Mouse (Mus musculus) kidney, embryonic 14.5 days (tissue): ENCODE results near the gene Rtn4rl2. TPM values are rescaled to one million over a fixed set of nuclear protein-coding genes. Genes with fewer than 3 reads are reported as not detected.

Experiments
- ATAC-seq: fragments of 200-750 bp; cut with Nextera tagmentation; 2 replicates; pipeline ENCODE4 v1.8.0; 2017; ENCODE audit warnings: moderate number of reproducible peaks, mild to moderate bottlenecking, moderate TSS enrichment, moderate library complexity; ENCODE audit not compliant: low FRiP score, low TSS enrichment
- H3K27ac ChIP-seq: fragments of 300-500 bp; sonication (generic); 2 replicates; pipeline ENCODE4 v1.5.1; 2014; ENCODE audit warnings: low read depth, mild to moderate bottlenecking, low read length, moderate library complexity, mixed read lengths
- H3K27me3 ChIP-seq: fragments of 300-500 bp; sonication (generic); 2 replicates; pipeline ENCODE4 v1.6.1; 2014; ENCODE audit warnings: mild to moderate bottlenecking, low read length; ENCODE audit not compliant: control insufficient read depth, insufficient read depth
- H3K36me3 ChIP-seq: fragments of 300-500 bp; sonication (generic); 2 replicates; pipeline ENCODE4 v1.6.1; 2014; ENCODE audit warnings: low read length, mixed read lengths; ENCODE audit not compliant: control insufficient read depth, insufficient read depth
- H3K4me1 ChIP-seq: fragments of 300-500 bp; sonication (generic); 2 replicates; pipeline ENCODE4 v1.6.1; 2014; ENCODE audit warnings: low read length, mixed read lengths; ENCODE audit not compliant: control insufficient read depth, insufficient read depth
- H3K4me2 ChIP-seq: fragments of 300-500 bp; sonication (generic); replicated peaks from 2 replicates; pipeline ENCODE4 v1.6.1; 2014; ENCODE audit warnings: low read depth, mild to moderate bottlenecking, low read length
- H3K4me3 ChIP-seq: fragments of 300-500 bp; sonication (generic); 2 replicates; pipeline ENCODE4 v1.5.1; 2014; ENCODE audit warnings: mild to moderate bottlenecking, low read length
- H3K9ac ChIP-seq: fragments of 300-500 bp; sonication (generic); 2 replicates; pipeline ENCODE4 v1.6.1; 2014; ENCODE audit warnings: low read depth, mild to moderate bottlenecking, low read length, moderate library complexity
- H3K9me3 ChIP-seq: fragments of 300-500 bp; sonication (generic); 2 replicates; pipeline ENCODE4 v1.6.1; 2016; ENCODE audit warnings: low read length; ENCODE audit not compliant: control insufficient read depth
- WGBS: fragments of 180-500 bp; shearing (Covaris S2); extraction: QIAGEN DNeasy Blood & Tissue Kit; methylation state at CpG from one replicate; pipeline ENCODE4 v1.1.7; 2014; 5-methylcytosine and 5-hydroxymethylcytosine counted together
- polyA plus RNA-seq: library from polyadenylated mRNA; unstranded; fragments of >200 nt; fragmentation: Nextera tagmentation; extraction: Ambion mirVana; gene quantifications from 2 replicates; pipeline ENCODE4 v1.2.1, GENCODE M21; 2014

Rtn4rl2 gene
- polyA plus RNA-seq, 1 experiment from 2014 or later = 1.6 TPM

- H3K36me3 ChIP-seq = no peaks in the 10 kb centered on the region
- ATAC-seq = peak; percentile 14
- peak overlapping the region; percentile 79 for H3K4me2 ChIP-seq
- no peaks in the 10 kb centered on the region for H3K9me3 ChIP-seq
- H3K27me3 ChIP-seq = peaks cover 56% of the 10 kb centered on the region
- no peak overlapping the region for H3K9ac ChIP-seq
- peaks cover 26% of the 10 kb centered on the region for H3K4me1 ChIP-seq
- H3K27ac ChIP-seq = no peak overlapping the region
- WGBS = under 1% methylated on average over 58 of the region's 58 CpGs
- H3K4me3 ChIP-seq = peak overlapping the region; percentile 51
Observed at GRCm38 (mm10) chr2:84887411-84888271, 1.1 kb upstream of the Rtn4rl2 start.

DNA sequence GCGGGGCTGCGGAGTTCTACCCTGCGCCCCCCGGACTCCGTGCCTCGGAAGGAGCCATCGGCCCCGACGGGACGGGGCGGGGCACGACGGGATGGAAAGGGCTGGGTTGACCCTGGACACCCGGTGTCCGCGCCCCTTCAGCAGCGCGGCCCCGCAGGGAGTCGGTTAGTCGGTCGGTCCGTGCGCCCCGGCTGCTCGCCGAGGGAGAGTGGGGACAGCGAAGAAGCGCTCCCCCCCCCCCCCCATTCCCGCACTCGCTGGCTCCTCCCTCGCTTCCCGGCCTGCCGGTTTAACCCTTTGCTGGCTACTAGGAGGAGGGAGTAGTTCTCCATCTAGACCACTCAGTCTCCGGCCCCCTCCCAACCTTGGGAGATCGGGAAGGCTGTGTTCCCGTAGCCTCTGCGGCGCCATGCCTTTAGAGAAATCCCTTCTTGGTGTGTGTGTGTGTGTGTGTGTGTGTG lies 341 bp upstream of the Rtn4rl2 start:
- H3K4me2 ChIP-seq = peak overlapping the region; percentile 79
- peak overlapping the region; percentile 50 for H3K9ac ChIP-seq
- peak overlapping the region; percentile 51 for H3K4me3 ChIP-seq
- H3K27me3 ChIP-seq = peaks cover 56% of the 10 kb centered on the region
- under 1% methylated on average over 35 of the region's 39 CpGs for WGBS
- H3K27ac ChIP-seq = no peak overlapping the region
- H3K36me3 ChIP-seq = no peaks in the 10 kb centered on the region
- peak; percentile 41 for ATAC-seq
- H3K9me3 ChIP-seq = no peaks in the 10 kb centered on the region
- H3K4me1 ChIP-seq = peaks cover 26% of the 10 kb centered on the region

DNA sequence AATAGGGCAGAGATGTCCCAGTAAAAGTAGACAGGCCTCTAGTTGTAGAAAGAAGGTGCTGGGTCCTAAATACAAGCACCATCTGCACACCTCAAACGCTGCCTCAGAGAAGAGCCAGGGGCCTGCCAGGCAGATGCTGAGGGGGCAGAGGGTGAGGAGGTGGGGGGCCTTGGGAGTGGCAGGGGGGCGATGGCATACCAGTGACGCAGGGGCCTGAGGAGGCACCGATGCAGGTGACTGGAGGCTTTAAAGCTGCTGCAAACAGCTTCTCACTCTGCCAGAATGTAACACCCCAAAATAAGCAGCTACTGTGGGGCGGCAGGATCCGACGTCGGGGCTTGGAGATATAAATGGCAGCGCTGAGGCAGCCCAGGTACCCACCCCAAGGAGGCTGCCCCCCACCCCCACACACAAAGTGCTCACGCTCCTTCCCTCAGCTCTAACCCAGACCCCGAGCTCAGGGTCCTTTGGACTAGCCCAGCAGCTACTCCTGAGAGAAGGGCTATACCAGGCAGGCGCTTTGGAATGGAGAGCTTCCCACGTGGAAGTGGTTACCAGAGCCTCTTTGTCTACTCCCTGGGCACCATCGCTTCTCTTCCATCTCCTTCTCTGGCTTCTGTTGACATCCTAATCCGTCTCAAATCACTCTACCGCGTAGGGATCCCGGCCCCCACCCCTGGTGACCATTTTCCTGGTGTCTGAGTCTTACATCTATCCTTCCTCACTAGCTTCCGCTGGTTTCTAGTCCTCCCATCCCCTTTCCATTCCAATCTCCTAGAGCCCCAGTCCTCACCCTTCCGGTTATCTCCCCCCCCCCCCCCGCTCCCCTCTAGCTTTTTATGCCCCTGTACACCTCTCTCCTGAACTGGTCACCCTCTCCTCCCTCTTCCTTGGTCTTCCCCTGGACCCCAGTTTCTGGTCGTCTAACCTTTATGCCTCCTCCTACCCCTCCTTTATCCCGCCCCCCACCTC lies 1.1 kb downstream of the Rtn4rl2 start:
- WGBS = 10% methylated on average over 21 of the region's 23 CpGs
- Histone ChIP-seq H3K4me3 (peak overlapping the region; percentile 51; the same call in 1 of the 2 replicates), H3K4me1 (peaks cover 26% of the 10 kb centered on the region), H3K9me3 (no peaks in the 10 kb centered on the region), H3K27ac (no peak overlapping the region), H3K9ac (no peak overlapping the region), H3K27me3 (peaks cover 65% of the 10 kb centered on the region), H3K36me3 (no peaks in the 10 kb centered on the region), H3K4me2 (peak overlapping the region; percentile 79)
- ATAC-seq = no peak

GRCm38 (mm10) chr2:84884611-84885010 lies 1.9 kb downstream of the Rtn4rl2 start:
- Histone ChIP-seq H3K4me3 (no peak overlapping the region), H3K27me3 (peaks cover 67% of the 10 kb centered on the region), H3K27ac (no peak overlapping the region), H3K4me1 (peaks cover 26% of the 10 kb centered on the region), H3K9me3 (no peaks in the 10 kb centered on the region), H3K4me2 (no peak overlapping the region), H3K36me3 (no peaks in the 10 kb centered on the region), H3K9ac (no peak overlapping the region)
- no peak for ATAC-seq
- 38% methylated on average over 4 of the region's 4 CpGs for WGBS

GRCm38 (mm10) chr2:84883942-84884341 lies 2.6 kb downstream of the Rtn4rl2 start:
- Histone ChIP-seq H3K27me3 (peaks cover 60% of the 10 kb centered on the region), H3K27ac (no peak overlapping the region), H3K4me3 (no peak overlapping the region), H3K4me2 (no peak overlapping the region), H3K9me3 (no peaks in the 10 kb centered on the region), H3K9ac (no peak overlapping the region), H3K36me3 (no peaks in the 10 kb centered on the region), H3K4me1 (peaks cover 26% of the 10 kb centered on the region)
- no peak for ATAC-seq
- 75% methylated on average over 4 of the region's 4 CpGs for WGBS

GRCm38 (mm10) chr2:84883530-84883929 lies 3.0 kb downstream of the Rtn4rl2 start:
- H3K4me3 ChIP-seq = peak overlapping the region; percentile 5; the same call in 1 of the 2 replicates
- WGBS = 6% methylated on average over 11 of the region's 11 CpGs
- H3K4me1 ChIP-seq = peaks cover 26% of the 10 kb centered on the region
- H3K9me3 ChIP-seq = no peaks in the 10 kb centered on the region
- no peak overlapping the region for H3K9ac ChIP-seq
- H3K36me3 ChIP-seq = no peaks in the 10 kb centered on the region
- peaks cover 57% of the 10 kb centered on the region for H3K27me3 ChIP-seq
- peak overlapping the region; percentile 31 for H3K4me2 ChIP-seq
- ATAC-seq = no peak
- H3K27ac ChIP-seq = no peak overlapping the region

DNA sequence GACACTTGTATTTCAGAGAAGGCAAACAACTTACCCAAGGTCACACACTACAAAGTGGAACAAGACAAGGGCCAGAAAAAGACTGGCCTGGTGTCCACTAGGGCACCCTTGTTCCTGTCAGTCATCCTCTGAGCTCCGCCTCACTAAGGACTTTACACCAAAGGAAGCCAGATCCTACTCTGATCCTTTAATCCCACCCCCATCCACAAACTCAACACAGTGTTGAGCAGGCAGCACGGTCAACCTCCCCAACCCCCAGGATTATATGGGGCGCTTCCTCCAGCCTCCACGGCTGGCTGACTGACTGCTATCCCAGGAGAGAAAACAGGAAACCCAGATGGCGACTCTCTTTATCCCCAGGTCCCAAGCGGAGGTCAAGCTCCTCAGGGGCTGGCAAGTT lies 3.4 kb downstream of the Rtn4rl2 start:
- H3K4me3 ChIP-seq = peak overlapping the region; percentile 5; the same call in 1 of the 2 replicates
- H3K9ac ChIP-seq = no peak overlapping the region
- H3K27ac ChIP-seq = no peak overlapping the region
- H3K27me3 ChIP-seq = peaks cover 55% of the 10 kb centered on the region
- ATAC-seq = peak; percentile 53
- WGBS = 3% methylated on average over 6 of the region's 6 CpGs
- no peaks in the 10 kb centered on the region for H3K36me3 ChIP-seq
- peak overlapping the region; percentile 31 for H3K4me2 ChIP-seq
- H3K4me1 ChIP-seq = peaks cover 24% of the 10 kb centered on the region
- H3K9me3 ChIP-seq = no peaks in the 10 kb centered on the region

- H3K9ac ChIP-seq = no peak overlapping the region
- peaks cover 19% of the 10 kb centered on the region for H3K4me1 ChIP-seq
- peaks cover 50% of the 10 kb centered on the region for H3K27me3 ChIP-seq
- H3K27ac ChIP-seq = no peak overlapping the region
- peak overlapping the region; percentile 31 for H3K4me2 ChIP-seq
- ATAC-seq = no peak
- 6% methylated on average over 23 of the region's 23 CpGs for WGBS
- H3K4me3 ChIP-seq = no peak overlapping the region
- H3K36me3 ChIP-seq = no peaks in the 10 kb centered on the region
- no peaks in the 10 kb centered on the region for H3K9me3 ChIP-seq
Observed at GRCm38 (mm10) chr2:84882606-84883005, 3.9 kb downstream of the Rtn4rl2 start.
